Mouse (Mus musculus) natural killer cell, adult 2 months (primary cell): ENCODE data around the gene Dennd1b.

Source experiments
- DNase-seq, 2 experiments: peaks; one replicate each; pipeline ENCODE4 v3.0.0; 2022; ENCODE audit warnings: low spot score in 2 of 2

Gene Dennd1b

DNA sequence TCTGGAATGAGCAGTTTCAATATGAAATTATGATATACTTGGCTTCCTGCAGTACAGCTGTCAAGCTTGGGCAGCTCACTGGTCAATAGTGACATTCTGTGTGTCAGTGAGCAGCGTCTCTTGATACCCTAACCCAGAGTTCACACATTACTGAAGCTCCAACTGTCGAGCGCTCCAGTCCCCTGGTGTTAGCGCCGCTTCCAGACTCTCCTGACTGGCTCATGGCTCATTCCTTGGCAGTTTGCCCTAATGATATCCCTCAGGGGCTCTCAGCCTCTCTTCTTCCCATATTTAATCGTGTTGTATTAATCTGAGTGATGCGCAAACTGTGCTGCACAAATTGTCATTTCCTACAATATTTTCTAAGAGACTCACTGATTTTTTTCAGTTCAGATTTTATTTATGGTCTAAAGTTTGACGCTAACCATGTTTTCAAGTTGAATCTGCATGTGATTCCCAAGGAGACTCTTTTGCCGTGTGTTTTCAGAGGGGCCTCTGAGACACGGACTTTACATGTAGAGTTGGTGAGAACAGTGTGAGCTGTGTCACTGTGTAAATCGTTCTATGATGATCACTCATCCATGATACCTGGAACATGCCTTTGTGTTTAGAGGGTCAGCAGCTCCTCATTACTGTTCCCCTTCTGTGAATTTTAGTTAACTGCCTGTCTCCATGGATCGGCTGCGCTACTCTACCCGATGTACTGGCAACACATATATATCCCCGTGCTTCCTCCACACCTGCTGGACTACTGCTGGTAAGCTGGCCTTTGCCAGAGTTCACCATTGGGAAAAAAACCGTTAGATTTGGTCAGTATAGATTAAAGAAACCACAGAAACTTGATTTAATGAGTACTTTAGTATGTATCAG lies 117.5 kb downstream of the Dennd1b start:
- no peak for DNase-seq

- no peak for DNase-seq
Observed at GRCm38 (mm10) chr1:139083382-139083781, 120.1 kb downstream of the Dennd1b start.

GRCm38 (mm10) chr1:139087564-139087963 lies 124.3 kb downstream of the Dennd1b start:
- no peak for DNase-seq

DNA sequence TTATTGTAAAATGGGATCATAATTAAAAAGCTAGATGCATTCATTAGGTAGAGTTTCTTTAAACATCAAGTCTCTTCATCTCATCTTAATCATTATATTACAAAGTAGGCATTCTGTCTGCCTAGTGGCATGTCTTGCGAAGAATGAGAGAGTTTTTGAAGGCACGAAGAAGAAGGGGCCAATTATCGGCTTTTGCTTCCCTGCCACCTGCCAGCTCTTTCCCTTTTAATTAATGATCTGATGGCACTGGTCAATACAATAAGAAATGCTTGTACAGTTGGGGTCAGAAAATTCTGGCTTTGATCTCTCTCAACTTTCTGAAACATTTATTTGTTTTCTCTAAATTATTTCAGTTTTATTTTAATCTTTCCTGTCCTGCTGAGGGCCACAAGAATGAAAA lies 127.5 kb downstream of the Dennd1b start:
- DNase-seq = no peak

DNA sequence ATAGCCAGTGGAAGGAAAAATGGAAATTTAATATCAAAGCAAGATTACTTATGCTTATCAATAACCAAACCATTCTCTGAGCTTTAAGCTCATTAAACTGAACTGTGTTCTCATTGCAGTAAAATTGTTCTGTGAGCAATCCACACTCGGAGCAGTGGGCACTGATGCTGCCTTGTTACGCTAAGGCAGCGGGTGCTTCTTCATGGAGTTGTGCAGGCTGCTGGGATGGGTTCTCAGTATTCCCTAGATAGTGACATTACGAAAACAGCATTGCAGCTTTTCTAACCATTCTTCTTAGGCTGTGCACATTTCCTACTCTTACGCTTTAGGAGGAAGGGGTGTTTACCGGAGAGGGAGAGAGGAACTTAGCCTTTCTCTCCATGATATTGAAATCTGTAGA lies 128.5 kb downstream of the Dennd1b start:
- no peak for DNase-seq

- no peak for DNase-seq
Observed at GRCm38 (mm10) chr1:139092144-139092543, 128.9 kb downstream of the Dennd1b start.

GRCm38 (mm10) chr1:139092722-139093121 lies 129.5 kb downstream of the Dennd1b start:
- no peak for DNase-seq

- DNase-seq = no peak
Observed at GRCm38 (mm10) chr1:139096369-139096768, 133.1 kb downstream of the Dennd1b start.

DNA sequence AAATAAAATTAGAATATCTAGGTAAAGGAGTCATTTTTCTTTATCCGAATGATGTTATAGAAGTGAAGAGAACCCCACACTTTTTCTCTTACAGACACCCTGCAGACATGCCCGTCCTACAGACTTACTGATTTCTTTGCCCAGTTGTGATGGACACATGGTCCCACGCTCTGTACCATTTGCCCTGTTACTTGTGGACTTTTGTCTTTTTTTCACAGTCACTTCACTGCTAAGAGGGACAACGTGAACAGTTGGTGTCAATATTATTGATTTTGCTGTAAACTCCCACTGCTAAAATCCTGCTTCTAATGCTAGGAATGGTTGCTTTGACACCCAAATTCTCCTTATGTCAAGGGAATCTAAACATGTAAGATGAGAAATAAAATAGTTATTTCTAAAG lies 134.9 kb downstream of the Dennd1b start:
- DNase-seq = no peak

DNA sequence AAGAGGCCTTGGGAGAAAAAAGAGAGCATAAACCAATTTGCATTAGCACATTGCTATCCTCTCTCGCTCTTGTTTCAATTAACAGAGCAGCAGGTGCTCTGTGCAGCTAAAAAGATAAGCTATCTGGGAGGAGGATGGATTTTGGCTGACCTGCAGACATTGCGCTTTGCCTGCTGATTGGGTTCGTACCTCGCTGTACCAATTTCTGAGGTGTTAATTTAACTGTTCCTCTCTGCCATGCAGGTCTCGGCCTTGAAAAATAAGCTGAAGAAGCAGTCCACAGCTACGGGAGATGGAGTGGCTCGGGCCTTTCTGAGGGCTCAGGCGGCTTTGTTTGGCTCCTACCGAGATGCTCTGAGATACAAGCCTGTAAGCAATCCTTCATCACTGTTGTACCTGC lies 138.5 kb downstream of the Dennd1b start:
- DNase-seq = no peak

DNA sequence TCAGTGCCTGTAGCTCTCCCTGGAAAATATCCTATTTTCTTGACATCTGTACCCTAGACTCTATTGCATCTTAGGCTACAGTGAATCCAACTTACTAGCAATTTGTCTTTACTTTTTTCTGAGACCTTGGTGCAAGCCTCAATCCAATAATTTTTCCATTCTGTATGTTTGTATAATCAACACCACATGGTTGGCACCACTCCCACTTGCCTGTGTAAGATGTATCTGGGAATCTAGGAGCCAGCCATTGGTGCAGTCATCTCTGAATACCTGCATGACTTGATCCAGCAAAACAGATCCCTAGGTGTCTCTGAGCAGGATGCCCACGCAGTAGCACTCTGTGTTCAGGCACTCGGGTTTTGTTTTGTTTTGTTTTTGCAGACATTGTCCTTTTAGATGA lies 145.0 kb downstream of the Dennd1b start:
- no peak for DNase-seq

DNA sequence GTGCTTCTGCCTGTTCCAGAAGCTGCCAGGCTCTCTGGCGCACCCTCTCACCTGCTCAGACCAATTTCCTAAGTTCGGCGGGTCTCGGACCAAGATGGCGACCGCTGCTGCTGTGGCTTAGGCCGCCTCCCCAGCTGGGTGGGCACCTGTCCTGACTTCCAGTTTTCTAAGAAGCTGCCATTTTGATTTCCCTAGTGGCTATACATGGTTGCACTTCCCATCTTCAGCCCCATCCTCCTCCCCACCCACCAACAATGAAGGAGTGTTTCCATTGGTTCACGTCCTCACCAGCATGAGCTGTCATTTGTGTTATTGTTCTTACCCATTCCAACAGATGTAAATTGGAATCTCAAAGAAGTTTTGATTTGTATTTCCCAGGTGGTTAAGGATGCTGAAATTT lies 159.4 kb downstream of the Dennd1b start:
- DNase-seq = no peak

GRCm38 (mm10) chr1:139139644-139140043 lies 176.4 kb downstream of the Dennd1b start:
- DNase-seq = no peak

GRCm38 (mm10) chr1:139145516-139145915 lies 182.3 kb downstream of the Dennd1b start:
- DNase-seq = no peak

DNA sequence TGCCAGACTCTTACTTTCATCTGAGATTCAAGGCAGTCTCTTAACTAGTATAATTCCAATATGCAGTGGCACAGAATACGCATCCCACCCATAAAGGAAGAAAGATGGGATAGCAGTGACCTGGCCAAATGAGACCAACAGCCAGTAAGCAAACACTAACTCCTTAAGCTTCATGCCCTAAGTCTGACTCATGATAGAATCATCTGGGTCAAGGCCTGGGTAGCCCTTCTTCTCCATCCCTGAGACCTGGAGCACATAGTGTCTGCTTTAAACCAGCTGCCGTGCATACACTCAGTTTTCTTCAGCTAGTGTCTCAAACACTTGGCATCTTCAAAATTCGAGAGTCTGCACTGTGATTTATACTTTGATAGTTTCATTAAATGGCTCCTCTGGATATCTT lies 183.1 kb downstream of the Dennd1b start:
- no peak for DNase-seq

GRCm38 (mm10) chr1:139153006-139153405 lies 189.8 kb downstream of the Dennd1b start:
- no peak for DNase-seq

DNA sequence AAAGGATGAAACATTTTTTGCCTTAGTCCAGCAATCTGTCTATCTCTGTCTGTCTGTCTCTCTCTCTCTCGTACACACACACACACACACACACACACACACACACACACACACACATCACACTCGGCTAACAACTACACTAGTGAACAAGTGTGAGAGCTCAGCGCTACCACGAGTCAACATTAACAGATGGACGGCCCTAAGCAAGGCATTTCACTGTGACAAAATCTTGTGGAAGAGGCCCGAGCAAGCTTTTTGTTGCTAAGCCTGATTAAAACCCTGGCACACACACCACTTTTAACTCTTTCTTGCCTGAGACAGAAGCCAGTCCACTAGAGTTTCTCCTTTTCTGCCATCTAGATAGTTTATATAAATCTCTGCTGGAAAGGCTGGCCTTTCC lies 190.3 kb downstream of the Dennd1b start:
- DNase-seq = no peak

GRCm38 (mm10) chr1:139156397-139156796 lies 193.2 kb downstream of the Dennd1b start:
- DNase-seq = no peak

GRCm38 (mm10) chr1:139161619-139162018 lies 198.4 kb downstream of the Dennd1b start:
- no peak for DNase-seq

GRCm38 (mm10) chr1:139162814-139163213 lies 199.6 kb downstream of the Dennd1b start:
- DNase-seq = peak in 1 of 2 experiments; percentile 10

GRCm38 (mm10) chr1:139174058-139174832 lies 211.0 kb downstream of the Dennd1b start:
- no peak for DNase-seq

DNA sequence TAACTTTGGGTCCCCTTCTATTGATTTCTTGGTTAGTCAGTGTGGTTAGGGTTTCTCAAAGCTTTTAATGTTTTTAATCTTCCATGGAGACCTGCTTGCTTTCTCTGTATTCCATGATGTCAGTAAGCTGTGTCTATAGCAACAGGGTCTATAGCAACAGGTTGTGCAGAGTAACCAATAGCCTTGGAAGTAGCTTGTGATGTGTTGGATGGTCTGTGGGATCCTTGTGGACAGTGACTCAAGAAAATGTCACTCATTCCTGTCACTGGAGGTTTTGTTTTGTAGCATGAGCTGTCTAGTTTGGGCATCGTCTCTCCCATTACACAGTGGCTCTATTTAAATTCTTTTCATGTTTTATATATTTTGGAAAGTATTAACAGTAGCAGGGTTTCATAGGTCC lies 216.5 kb downstream of the Dennd1b start:
- DNase-seq = no peak
